In genomic region chr2:73095300-73095699, GRCm38 (mm10) we compare ENCODE assay signal across 31 mouse cellular contexts.
DNase-seq lines count a peak whose midpoint lies in the region; ATAC-seq and TF ChIP-seq lines count a peak whose summit lies in the region.
"Had no signal": no experiment of that assay in that cellular context is flagged by ENCODE, and none has a peak within 500 bp of the region (broad histone marks: within the 10 kb centered on the region; RNA-seq: fewer than 3 reads in every experiment).

No protein-coding gene starts in this region.

- no peak overlapping the region for H3K9ac ChIP-seq in forebrain, embryonic 12.5 days
- H3K9ac ChIP-seq in liver, embryonic 13.5 days: no peak overlapping the region
- no peak overlapping the region for H3K9ac ChIP-seq in liver, postnatal 0 days (replicated peaks)
- H3K9ac ChIP-seq: embryonic facial prominence, embryonic 13.5 days; intestine, embryonic 15.5 days; limb, embryonic 12.5 days had no signal

- no peak overlapping the region for H3K4me3 ChIP-seq in forebrain, embryonic 12.5 days (replicated peaks)
- no peak overlapping the region for H3K4me3 ChIP-seq in forebrain, embryonic 10.5 days
- H3K4me3 ChIP-seq in liver, embryonic 13.5 days (replicated peaks): no peak overlapping the region
- no peak overlapping the region for H3K4me3 ChIP-seq in liver, postnatal 0 days (ENCODE audit: low read depth, low read length)
- H3K4me3 ChIP-seq: embryonic facial prominence, embryonic 13.5 days; intestine, embryonic 15.5 days; layer of hippocampus, adult 2 months; left cerebral cortex, adult 2 months; limb, embryonic 12.5 days had no signal

- H3K27me3 ChIP-seq in forebrain, embryonic 12.5 days: no peaks in the 10 kb centered on the region
- H3K27me3 ChIP-seq in forebrain, embryonic 10.5 days (ENCODE audit: poor library complexity, severe bottlenecking): no peaks in the 10 kb centered on the region
- H3K27me3 ChIP-seq in liver, embryonic 13.5 days: no peaks in the 10 kb centered on the region
- no peaks in the 10 kb centered on the region for H3K27me3 ChIP-seq in liver, postnatal 0 days (ENCODE audit: insufficient read depth, low read length)
- H3K27me3 ChIP-seq: CH12.LX; embryonic facial prominence, embryonic 13.5 days; intestine, embryonic 15.5 days; limb, embryonic 12.5 days had no signal

- no peak for DNase-seq in forebrain, embryonic 10.5 days (ENCODE audit: extremely low spot score, low spot score)
- DNase-seq in liver, embryonic 13.5 days: no peak
- no peak for DNase-seq in liver, postnatal 0 days
- peak; percentile 7 for DNase-seq in retina, embryonic 14.5 days (ENCODE audit: low spot score)
- DNase-seq in retina, postnatal 1 day: no peak
- DNase-seq in lung, adult 18-20 months: no peak
- DNase-seq in adrenal gland, adult 2 months: no peak
- DNase-seq: adrenal gland, adult 8-10 months; cerebellum, adult 8-10 months; cerebellum, postnatal 36 days; embryo, embryonic 11 days; gastrocnemius, postnatal 10 days; heart, postnatal 14 days; kidney, adult 2 months; kidney, postnatal 36 days; lung, adult 2 months; lung, postnatal 10 days; right cerebral cortex, postnatal 4 days; thymus, adult 18-20 months; thymus, postnatal 36 days had no signal

- 58% methylated on average over 2 of the region's 2 CpGs for WGBS in forebrain, embryonic 12.5 days
- WGBS in forebrain, embryonic 10.5 days: 88% methylated on average over 2 of the region's 2 CpGs
- 78% methylated on average over 2 of the region's 2 CpGs for WGBS in liver, embryonic 13.5 days (ENCODE audit: insufficient replicate concordance)
- 66% methylated on average over 2 of the region's 2 CpGs for WGBS in liver, postnatal 0 days (ENCODE audit: insufficient replicate concordance)

- no peaks in the 10 kb centered on the region for H3K9me3 ChIP-seq in forebrain, embryonic 12.5 days
- no peaks in the 10 kb centered on the region for H3K9me3 ChIP-seq in forebrain, embryonic 10.5 days
- no peaks in the 10 kb centered on the region for H3K9me3 ChIP-seq in liver, embryonic 13.5 days (replicated peaks)
- H3K9me3 ChIP-seq in liver, postnatal 0 days (ENCODE audit: low read length): no peaks in the 10 kb centered on the region
- H3K9me3 ChIP-seq: embryonic facial prominence, embryonic 13.5 days; intestine, embryonic 15.5 days; limb, embryonic 12.5 days had no signal

- H3K4me2 ChIP-seq in forebrain, embryonic 12.5 days: no peak overlapping the region
- no peak overlapping the region for H3K4me2 ChIP-seq in liver, embryonic 13.5 days
- no peak overlapping the region for H3K4me2 ChIP-seq in liver, postnatal 0 days (ENCODE audit: low read depth, low read length)
- H3K4me2 ChIP-seq: embryonic facial prominence, embryonic 13.5 days; intestine, embryonic 15.5 days; limb, embryonic 12.5 days had no signal

- no peaks in the 10 kb centered on the region for H3K36me3 ChIP-seq in forebrain, embryonic 12.5 days (replicated peaks)
- H3K36me3 ChIP-seq in forebrain, embryonic 10.5 days (replicated peaks): peaks cover 8% of the 10 kb centered on the region
- 0 out of 2 replicates have a peak, but pooled peaks cover 3% of the 10 kb centered on the region for H3K36me3 ChIP-seq in liver, embryonic 13.5 days
- H3K36me3 ChIP-seq in liver, postnatal 0 days (replicated peaks; ENCODE audit: insufficient read depth, low read length): peaks cover 7% of the 10 kb centered on the region
- H3K36me3 ChIP-seq: intestine, embryonic 15.5 days had no signal

- H3K4me1 ChIP-seq in forebrain, embryonic 12.5 days: peaks cover 21% of the 10 kb centered on the region
- H3K4me1 ChIP-seq in forebrain, embryonic 10.5 days: peaks cover 4% of the 10 kb centered on the region; the same call in 1 of the 2 replicates
- peaks cover 38% of the 10 kb centered on the region for H3K4me1 ChIP-seq in liver, embryonic 13.5 days (replicated peaks)
- H3K4me1 ChIP-seq in liver, postnatal 0 days (ENCODE audit: insufficient read depth): peaks cover 10% of the 10 kb centered on the region
- H3K4me1 ChIP-seq: embryonic facial prominence, embryonic 13.5 days; intestine, embryonic 15.5 days; limb, embryonic 12.5 days had no signal

- no peak overlapping the region for H3K27ac ChIP-seq in forebrain, embryonic 12.5 days
- H3K27ac ChIP-seq in forebrain, embryonic 10.5 days: no peak overlapping the region
- H3K27ac ChIP-seq in liver, embryonic 13.5 days: peak overlapping the region; percentile 65
- H3K27ac ChIP-seq in liver, postnatal 0 days (ENCODE audit: low read depth): no peak overlapping the region
- H3K27ac ChIP-seq: embryonic facial prominence, embryonic 13.5 days; hindbrain, postnatal 0 days; intestine, embryonic 15.5 days; layer of hippocampus, adult 2 months; left cerebral cortex, adult 2 months; limb, embryonic 12.5 days; macrophage; stomach, postnatal 0 days had no signal

- TF ChIP-seq CTCF in liver, postnatal 0 days (IDR thresholded peaks at IDR 0.05; ENCODE audit: low read depth): no peak

- ATAC-seq in forebrain, embryonic 12.5 days (ENCODE audit: low FRiP score): peak; percentile 49; the same call in 1 of the 2 replicates
- ATAC-seq in liver, embryonic 13.5 days (ENCODE audit: low read depth): no peak
- no peak for ATAC-seq in liver, postnatal 0 days
- ATAC-seq: activated CD4-positive, CD25-positive, alpha-beta regulatory T cell, adult 4 months; hindbrain, postnatal 0 days; intestine, embryonic 15.5 days had no signal

- TF ChIP-seq EP300 in liver, postnatal 0 days (IDR thresholded peaks at IDR 0.05; ENCODE audit: low read depth): no peak
